Mouse (Mus musculus) midbrain, postnatal 0 days (tissue): Measurements from ENCODE around the gene Gli3. TPM values are rescaled to one million over a fixed set of nuclear protein-coding genes. Genes with fewer than 3 reads are reported as not detected.

ENCODE experiments used
- ATAC-seq: fragments of 200-750 bp; cut with Nextera tagmentation; 2 replicates; pipeline ENCODE4 v1.8.0; 2017; ENCODE audit warnings: moderate number of reproducible peaks, mild to moderate bottlenecking, moderate TSS enrichment, moderate library complexity; ENCODE audit not compliant: low FRiP score
- DNase-seq: peaks from one replicate; pipeline ENCODE4 v3.0.0-alpha.2; 2015; ENCODE audit warnings: low spot score
- H3K27ac ChIP-seq: fragments of 300-500 bp; sonication (generic); 2 replicates; pipeline ENCODE4 v1.5.1; 2014; ENCODE audit warnings: low read depth, mild to moderate bottlenecking, low read length, mixed read lengths
- H3K27me3 ChIP-seq: fragments of 300-500 bp; sonication (generic); 2 replicates; pipeline ENCODE4 v1.6.1; 2014; ENCODE audit warnings: low read length, control low read depth, mixed read lengths; ENCODE audit not compliant: insufficient read depth
- H3K36me3 ChIP-seq: fragments of 300-500 bp; sonication (generic); 2 replicates; pipeline ENCODE4 v1.6.1; 2014; ENCODE audit warnings: low read length, control low read depth, mixed read lengths; ENCODE audit not compliant: insufficient read depth
- H3K4me1 ChIP-seq: fragments of 300-500 bp; sonication (generic); 2 replicates; pipeline ENCODE4 v1.6.1; 2014; ENCODE audit warnings: mild to moderate bottlenecking, control low read depth, antibody characterized with exemption, low read length, mixed read lengths; ENCODE audit not compliant: insufficient read depth
- H3K4me2 ChIP-seq: fragments of 300-500 bp; sonication (generic); 2 replicates; pipeline ENCODE4 v1.6.1; 2014; ENCODE audit warnings: low read depth, mild to moderate bottlenecking, low read length, mixed read lengths; ENCODE audit not compliant: poor library complexity, severe bottlenecking
- H3K4me3 ChIP-seq: fragments of 300-500 bp; sonication (generic); 2 replicates; pipeline ENCODE4 v1.5.1; 2014; ENCODE audit warnings: low read depth, mild to moderate bottlenecking, low read length, moderate library complexity
- H3K9ac ChIP-seq: fragments of 300-500 bp; sonication (generic); replicated peaks from 2 replicates; pipeline ENCODE4 v1.6.1; 2014; ENCODE audit warnings: mild to moderate bottlenecking, low read length, moderate library complexity, mixed read lengths; ENCODE audit not compliant: poor library complexity, severe bottlenecking
- H3K9me3 ChIP-seq: fragments of 300-500 bp; sonication (generic); 2 replicates; pipeline ENCODE4 v1.6.1; 2016; ENCODE audit warnings: low read length, control low read depth
- CTCF ChIP-seq: IDR thresholded peaks from 2 replicates; pipeline ENCODE4 v1.5.1; 2016; ENCODE audit warnings: antibody characterized with exemption, mild to moderate bottlenecking
- WGBS: fragments of 180-500 bp; shearing (Covaris S2); extraction: QIAGEN DNeasy Blood & Tissue Kit; methylation state at CpG from one replicate; pipeline ENCODE4 v1.1.7; 2014; 5-methylcytosine and 5-hydroxymethylcytosine counted together
- polyA plus RNA-seq: library from polyadenylated mRNA; unstranded; fragments of >200 nt; fragmentation: Nextera tagmentation; extraction: Ambion mirVana; gene quantifications from 2 replicates; pipeline ENCODE4 v1.2.1, GENCODE M21; 2015
- total RNA-seq: library from RNA; depleted of rRNA; stranded (reverse); fragments of >200 nt; gene quantifications from 2 replicates; pipeline ENCODE4 v1.2.3, GENCODE M21; 2014

Gene Gli3
- total and polyA plus RNA-seq, 2 experiments from 2014 or later, result 3.9 to 9.2 TPM

DNA sequence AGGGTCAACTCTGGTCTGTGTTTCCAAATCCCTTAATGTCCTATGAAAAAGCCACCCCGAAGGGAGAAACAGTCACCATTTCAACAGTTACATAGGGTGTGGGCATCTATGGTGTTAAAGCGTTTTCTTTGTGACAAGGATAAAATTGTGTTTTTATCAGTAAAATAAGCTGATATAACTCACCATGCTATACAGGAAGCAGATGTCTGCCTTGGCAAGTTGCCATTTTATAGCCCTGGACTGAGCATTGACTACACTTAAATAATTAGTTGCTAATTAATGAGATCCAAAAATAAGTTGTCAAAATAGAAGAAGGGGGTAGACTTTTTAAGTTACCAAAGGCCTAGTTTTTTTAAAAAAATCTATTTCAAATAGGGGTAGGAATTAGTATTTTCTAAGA, 11.4 kb downstream of the Gli3 start:
- no peaks in the 10 kb centered on the region for H3K27me3 ChIP-seq
- no peak for ATAC-seq
- DNase-seq, result no peak
- no peaks in the 10 kb centered on the region for H3K36me3 ChIP-seq
- no peaks in the 10 kb centered on the region for H3K4me1 ChIP-seq
- TF ChIP-seq CTCF, result no peak
- no peaks in the 10 kb centered on the region for H3K9me3 ChIP-seq
- no peak overlapping the region for H3K9ac ChIP-seq
- no peak overlapping the region for H3K4me2 ChIP-seq
- 62% methylated on average over 2 of the region's 2 CpGs for WGBS
- H3K27ac ChIP-seq, result no peak overlapping the region
- H3K4me3 ChIP-seq, result no peak overlapping the region

DNA sequence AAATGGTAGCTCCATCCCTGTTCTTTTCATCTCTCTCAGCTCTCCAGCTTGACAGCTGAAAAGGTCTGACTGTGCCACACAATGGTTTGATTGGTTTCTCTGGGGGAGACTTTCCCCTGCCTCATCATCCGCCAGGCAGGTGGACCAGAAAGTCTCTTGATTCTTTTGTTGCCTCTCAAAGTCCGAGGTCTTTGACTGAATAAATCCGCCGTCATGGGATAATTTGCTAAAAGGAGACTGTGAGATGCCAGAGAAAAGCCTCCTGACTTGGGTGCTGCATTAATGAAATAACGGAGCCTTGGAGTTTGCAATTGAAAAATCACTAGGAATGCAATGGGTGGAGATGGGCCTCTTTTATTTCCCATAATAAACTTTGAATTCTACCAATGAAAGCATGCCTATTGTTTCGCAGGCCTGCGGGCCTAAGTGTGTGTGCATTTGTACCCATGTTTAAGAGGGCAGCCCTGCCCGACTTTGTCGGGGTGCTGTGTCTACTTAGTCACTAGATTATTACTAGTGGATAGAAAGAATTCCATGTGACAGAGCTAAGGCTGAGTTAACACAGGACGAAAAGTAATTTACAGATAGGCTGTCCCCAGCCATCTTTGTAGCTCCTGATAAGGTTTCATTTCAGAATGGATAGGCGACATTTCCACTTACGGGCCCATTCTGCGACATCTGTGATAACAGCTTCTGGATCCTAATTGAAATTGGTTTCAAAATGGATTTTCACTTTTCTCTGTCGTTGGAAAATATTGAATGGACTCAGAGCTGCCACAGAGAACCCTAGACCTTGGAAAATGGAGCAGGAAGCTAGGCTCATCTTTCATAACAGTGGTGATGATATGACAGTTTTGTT, 23.2 kb downstream of the Gli3 start:
- Histone ChIP-seq H3K27me3 (no peaks in the 10 kb centered on the region), H3K4me2 (0 out of 2 replicates have a peak overlapping the region, but pooled peaks have one; percentile 12), H3K4me3 (no peak overlapping the region), H3K9me3 (no peaks in the 10 kb centered on the region), H3K9ac (no peak overlapping the region), H3K27ac (no peak overlapping the region), H3K4me1 (no peaks in the 10 kb centered on the region), H3K36me3 (no peaks in the 10 kb centered on the region)
- 22% methylated on average over 14 of the region's 14 CpGs for WGBS
- TF ChIP-seq CTCF, result no peak
- ATAC-seq (peak; percentile 44; the same call in 1 of the 2 replicates), DNase-seq (no peak)

GRCm38 (mm10) chr13:15487334-15487733, 24.3 kb downstream of the Gli3 start:
- Histone ChIP-seq H3K4me1 (no peaks in the 10 kb centered on the region), H3K27me3 (no peaks in the 10 kb centered on the region), H3K27ac (no peak overlapping the region), H3K9ac (no peak overlapping the region), H3K4me2 (no peak overlapping the region), H3K36me3 (no peaks in the 10 kb centered on the region), H3K4me3 (no peak overlapping the region), H3K9me3 (no peaks in the 10 kb centered on the region)
- no peak for ATAC-seq
- TF ChIP-seq CTCF, result no peak
- no peak for DNase-seq
- 25% methylated on average over 7 of the region's 7 CpGs for WGBS

DNA sequence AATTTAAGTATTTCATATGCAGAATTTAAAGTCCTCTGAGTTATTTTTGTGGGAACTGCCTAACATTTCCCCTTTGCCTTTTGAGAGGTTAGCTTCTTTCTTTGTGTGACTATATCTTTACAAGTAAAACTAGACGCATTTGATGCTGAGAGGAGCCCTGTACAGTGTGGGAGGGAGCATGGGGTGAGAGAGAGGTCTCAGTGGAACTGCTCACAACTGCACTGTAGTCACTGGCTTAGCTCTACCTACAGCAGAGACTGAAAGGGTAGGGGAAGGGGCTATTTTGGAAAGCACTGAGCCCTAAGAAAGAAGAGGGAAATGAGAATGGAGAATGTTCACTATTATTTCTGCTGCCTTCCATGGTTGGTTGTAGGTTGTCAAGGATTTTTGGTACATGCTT, 25.0 kb downstream of the Gli3 start:
- no peak overlapping the region for H3K27ac ChIP-seq
- H3K27me3 ChIP-seq, result no peaks in the 10 kb centered on the region
- no peaks in the 10 kb centered on the region for H3K4me1 ChIP-seq
- 67% methylated on average over 1 of the region's 1 CpGs for WGBS
- ATAC-seq (no peak), DNase-seq (no peak)
- H3K36me3 ChIP-seq, result no peaks in the 10 kb centered on the region
- no peak overlapping the region for H3K4me2 ChIP-seq
- H3K9me3 ChIP-seq, result no peaks in the 10 kb centered on the region
- no peak for TF ChIP-seq CTCF
- no peak overlapping the region for H3K4me3 ChIP-seq
- H3K9ac ChIP-seq, result no peak overlapping the region

- no peak overlapping the region for H3K27ac ChIP-seq
- no peak for ATAC-seq
- H3K27me3 ChIP-seq, result no peaks in the 10 kb centered on the region
- H3K36me3 ChIP-seq, result no peaks in the 10 kb centered on the region
- no peak for TF ChIP-seq CTCF
- no peak overlapping the region for H3K4me3 ChIP-seq
- no peak for DNase-seq
- no peak overlapping the region for H3K9ac ChIP-seq
- H3K4me1 ChIP-seq, result no peaks in the 10 kb centered on the region
- no peak overlapping the region for H3K4me2 ChIP-seq
- no peaks in the 10 kb centered on the region for H3K9me3 ChIP-seq
- WGBS, result 92% methylated on average over 4 of the region's 4 CpGs
Observed at GRCm38 (mm10) chr13:15495820-15496219, 32.8 kb downstream of the Gli3 start.

DNA sequence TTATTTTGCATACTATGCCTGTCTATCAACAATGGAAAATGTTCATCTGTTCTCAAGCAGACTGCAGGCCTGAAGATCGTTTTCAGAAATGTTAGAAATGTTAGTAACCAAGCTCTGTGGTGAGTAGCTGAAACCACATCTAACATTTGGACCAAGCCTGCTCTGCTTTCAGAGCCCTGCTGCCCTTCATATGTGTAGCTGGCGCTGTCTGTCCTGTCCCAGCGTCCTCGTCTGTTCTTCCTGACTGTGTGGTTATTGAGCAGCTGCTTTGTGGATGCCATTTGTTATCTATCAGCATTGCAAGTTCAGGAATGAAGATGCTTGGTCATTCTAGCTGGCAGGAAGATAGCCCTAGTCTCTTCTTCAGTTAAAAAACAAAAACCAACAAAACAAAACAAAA, 35.3 kb downstream of the Gli3 start:
- H3K9me3 ChIP-seq, result no peaks in the 10 kb centered on the region
- DNase-seq, result no peak
- TF ChIP-seq CTCF, result no peak
- no peaks in the 10 kb centered on the region for H3K27me3 ChIP-seq
- H3K9ac ChIP-seq, result no peak overlapping the region
- no peaks in the 10 kb centered on the region for H3K36me3 ChIP-seq
- H3K4me2 ChIP-seq, result no peak overlapping the region
- ATAC-seq, result no peak
- no peak overlapping the region for H3K4me3 ChIP-seq
- WGBS, result 75% methylated on average over 4 of the region's 4 CpGs
- no peaks in the 10 kb centered on the region for H3K4me1 ChIP-seq
- no peak overlapping the region for H3K27ac ChIP-seq
